Mouse (Mus musculus): Measurements from ENCODE around the gene Tubgcp5. TPM values are rescaled to one million over a fixed set of nuclear protein-coding genes. Genes with fewer than 3 reads are reported as not detected.
A peak's percentile ranks its signal among the peaks of the same experiment; 100 is the strongest.
"Not testable (repeated sequence)": the region's sequence is repeated elsewhere in the genome, so short reads cannot be mapped to it uniquely, and the experiment has no call there.

Gene Tubgcp5
- total RNA-seq (2021): 10 to 100 TPM; 33.0 to 39.2 TPM
- long read RNA-seq, experiment 1, transcript Tubgcp5-201 (23 exons, 3,905 nt): major isoform, 16 of 32 reads
- long read RNA-seq, experiment 1, partial matches to known transcripts: 4 of 32 reads
- long read RNA-seq, experiment 1, other reads (novel, unspliced or antisense): 12 of 32 reads
- long read RNA-seq, experiment 2, transcript Tubgcp5-201 (23 exons, 3,905 nt): major isoform, 30 of 40 reads
- long read RNA-seq, experiment 2, partial matches to known transcripts: 4 of 40 reads
- long read RNA-seq, experiment 2, other reads (novel, unspliced or antisense): 5 of 40 reads

GRCm38 (mm10) chr7:55793952-55794603 is at the start of gene Tubgcp5:
TSS of gene Tubgcp5 (plus strand) at chr7:55794154.
- TF ChIP-seq CTCF (IDR thresholded peaks at IDR 0.05): no peak
- intact Hi-C loops (cut with DNase I): loop anchor here (2.0 kb wide), 1 partner anchor 49 kb away; no protein-coding TSS in a partner anchor
- Histone ChIP-seq H3K4me3 (peak within 1 kb of the TSS; percentile 69), H3K27ac (peak within 1 kb of the TSS; percentile 83)
- peak; percentile 96 to 98 for DNase-seq (ENCODE audit: extremely low spot score in 1 of 2, low spot score in 2 of 2)

DNA sequence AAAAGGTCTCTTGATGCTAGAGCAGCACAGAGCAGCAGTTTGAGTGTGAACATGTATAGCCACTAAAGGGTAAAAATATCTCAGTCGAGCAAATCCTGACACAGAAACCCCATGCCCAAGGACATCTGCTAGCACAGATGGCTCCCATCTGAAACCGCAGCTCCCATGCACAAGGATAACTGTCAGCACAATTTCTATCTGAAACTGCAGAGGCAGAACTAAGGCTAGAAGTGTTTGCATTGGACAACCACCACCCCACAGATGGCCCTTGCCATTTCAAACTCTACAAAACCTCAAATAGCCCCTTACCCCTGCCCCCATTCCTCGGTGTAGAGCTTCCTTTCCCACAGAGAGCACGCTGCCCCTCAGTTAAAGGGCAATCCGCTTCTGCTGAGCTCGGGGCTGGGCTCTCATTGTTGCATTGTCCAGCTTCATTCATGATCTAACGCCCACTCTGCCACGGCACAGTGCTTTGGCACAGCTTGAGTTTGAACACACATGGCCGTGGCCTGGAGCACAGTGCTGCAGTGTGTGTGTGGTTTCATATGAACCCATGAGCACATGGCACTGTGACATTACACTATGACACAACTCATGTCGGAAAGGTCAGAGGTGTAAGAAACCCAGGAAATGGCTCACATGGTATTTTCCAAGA is 49.3 kb upstream of the Tubgcp5 start:
- Histone ChIP-seq H3K4me3 (no peak overlapping the region), H3K27ac (peak overlapping the region; percentile 58; the same call in 1 of the 2 replicates)
- peak in 1 of 2 experiments; percentile 38 for DNase-seq (ENCODE audit: extremely low spot score in 1 of 2, low spot score in 2 of 2)
- TF ChIP-seq CTCF (IDR thresholded peaks at IDR 0.05): no peak
- intact Hi-C loops (cut with DNase I): no loop called here

DNA sequence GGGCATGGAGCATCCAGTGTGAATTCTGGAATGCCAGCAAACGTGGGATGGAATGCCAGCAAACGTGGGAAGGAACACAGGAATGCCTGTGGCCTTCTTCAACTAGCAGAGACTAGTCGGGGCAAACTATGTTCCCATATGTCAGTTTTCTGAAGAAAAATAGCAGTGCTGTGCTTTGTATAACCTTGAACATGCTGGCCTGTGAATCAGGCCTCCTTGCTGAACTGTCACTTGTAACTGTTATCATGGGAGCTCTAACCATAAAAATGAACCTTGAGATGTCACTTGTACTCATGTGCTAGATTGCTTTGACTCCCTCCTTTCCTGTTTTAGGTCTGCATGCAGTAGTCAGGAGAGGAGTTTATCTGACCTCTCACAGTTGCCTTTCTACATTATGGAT is 43.1 kb upstream of the Tubgcp5 start:
- DNase-seq (ENCODE audit: extremely low spot score in 1 of 2, low spot score in 2 of 2): no peak
- Histone ChIP-seq H3K4me3 (no peak overlapping the region), H3K27ac (no peak overlapping the region)
- TF ChIP-seq CTCF (IDR thresholded peaks at IDR 0.05): no peak
- intact Hi-C loops (cut with DNase I): no loop called here

- no peak for TF ChIP-seq CTCF (IDR thresholded peaks at IDR 0.05)
- Histone ChIP-seq H3K27ac (no peak overlapping the region), H3K4me3 (no peak overlapping the region)
- no peak for DNase-seq (ENCODE audit: extremely low spot score in 1 of 2, low spot score in 2 of 2)
- intact Hi-C loops (cut with DNase I): no loop called here
These were observed 34.6 kb upstream of the Tubgcp5 start for GRCm38 (mm10) chr7:55759346-55759745.

DNA sequence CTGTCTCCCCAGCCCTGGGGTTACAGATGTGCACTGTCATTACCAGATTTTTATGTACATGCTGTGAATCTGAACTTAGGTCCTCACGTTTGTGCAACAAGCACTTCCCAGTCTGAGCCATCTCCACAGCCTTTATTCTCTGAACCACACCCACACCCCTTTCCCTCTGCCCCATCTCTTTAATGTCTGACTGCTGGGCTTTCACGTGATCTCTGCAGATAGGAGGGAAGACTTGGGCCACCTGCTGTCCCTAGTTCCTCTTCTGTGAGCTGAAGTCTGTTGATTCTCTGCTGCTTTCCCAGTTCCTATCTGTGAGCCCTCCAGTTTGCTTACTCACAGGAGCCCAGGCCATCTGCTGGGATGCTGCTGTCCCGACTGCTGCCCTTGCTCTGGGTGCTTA is 26.0 kb upstream of the Tubgcp5 start, which contains the start of gene Siglech:
Gene Siglech, plus strand, starts transcription at position 253 of the 400 bp plus-strand sequence.
- DNase-seq (ENCODE audit: extremely low spot score in 1 of 2, low spot score in 2 of 2): no peak
- Histone ChIP-seq H3K27ac (no peak within 1 kb of the TSS), H3K4me3 (no peak within 1 kb of the TSS; the same call in 1 of the 2 replicates)
- intact Hi-C loops (cut with DNase I): no loop called here
- no peak for TF ChIP-seq CTCF (IDR thresholded peaks at IDR 0.05)

DNA sequence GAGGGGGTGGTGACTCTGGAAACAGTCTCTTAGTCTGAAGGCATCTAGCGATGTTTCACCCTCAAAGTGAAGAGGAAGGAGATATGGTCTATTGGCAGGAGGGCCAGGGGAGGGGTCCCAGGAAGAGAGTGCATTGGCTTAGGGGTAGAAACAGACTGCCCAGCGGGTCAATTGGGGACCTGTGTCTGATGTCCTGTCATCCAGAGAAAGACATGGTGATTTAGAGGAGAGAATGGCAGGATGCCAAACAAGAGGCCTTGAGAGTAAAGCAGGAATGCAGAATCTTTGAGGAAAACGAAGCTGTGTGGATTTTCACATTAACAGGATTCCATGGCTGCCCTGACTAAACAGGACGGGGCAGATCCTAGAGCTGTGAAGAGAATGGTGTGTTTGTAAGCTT is 13.9 kb upstream of the Tubgcp5 start:
- Histone ChIP-seq H3K27ac (no peak overlapping the region), H3K4me3 (no peak overlapping the region)
- DNase-seq (ENCODE audit: extremely low spot score in 1 of 2, low spot score in 2 of 2): no peak
- intact Hi-C loops (cut with DNase I): no loop called here
- TF ChIP-seq CTCF (IDR thresholded peaks at IDR 0.05): no peak

- H3K4me3 ChIP-seq: no peak overlapping the region
- no peak for DNase-seq (ENCODE audit: extremely low spot score in 1 of 2, low spot score in 2 of 2)
- intact Hi-C loops (cut with DNase I): no loop called here
- H3K27ac ChIP-seq: no peak overlapping the region
- TF ChIP-seq CTCF (IDR thresholded peaks at IDR 0.05): no peak
These were observed 11.5 kb upstream of the Tubgcp5 start for GRCm38 (mm10) chr7:55782493-55782892.

DNA sequence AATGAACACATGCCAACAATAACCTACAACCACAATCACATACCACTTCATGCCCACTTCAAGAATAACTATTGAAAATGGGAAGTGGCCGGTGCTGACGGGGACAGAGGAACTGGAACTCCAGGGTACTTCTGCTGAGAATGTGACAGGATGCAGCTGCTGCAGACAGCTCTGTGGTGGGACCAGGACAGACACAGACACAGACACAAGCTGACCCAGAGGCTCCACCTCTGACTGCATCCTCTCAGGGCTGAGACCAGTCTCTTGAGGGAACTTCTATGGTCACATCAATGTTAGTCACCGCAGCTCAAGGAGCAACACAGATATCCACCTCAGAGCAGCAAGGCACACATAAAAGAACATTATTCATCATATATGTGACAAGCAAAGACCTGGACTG is 9.4 kb upstream of the Tubgcp5 start:
- Histone ChIP-seq H3K4me3 (no peak overlapping the region), H3K27ac (no peak overlapping the region)
- intact Hi-C loops (cut with DNase I): no loop called here
- no peak for TF ChIP-seq CTCF (IDR thresholded peaks at IDR 0.05)
- no peak for DNase-seq (ENCODE audit: extremely low spot score in 1 of 2, low spot score in 2 of 2)

- intact Hi-C loops (cut with DNase I); DNase-seq (ENCODE audit: extremely low spot score in 1 of 2, low spot score in 2 of 2); H3K27ac ChIP-seq; H3K4me3 ChIP-seq: not testable (repeated sequence)
These were observed 3.4 kb upstream of the Tubgcp5 start for GRCm38 (mm10) chr7:55790586-55790985.

- intact Hi-C loops (cut with DNase I): no loop called here
- TF ChIP-seq CTCF (IDR thresholded peaks at IDR 0.05): no peak
- no peak overlapping the region for H3K4me3 ChIP-seq
- no peak for DNase-seq (ENCODE audit: extremely low spot score in 1 of 2, low spot score in 2 of 2)
- peak overlapping the region; percentile 16; the same call in 1 of the 2 replicates for H3K27ac ChIP-seq
These were observed 1.7 kb upstream of the Tubgcp5 start for GRCm38 (mm10) chr7:55792280-55792679.

- intact Hi-C loops (cut with DNase I): no loop called here
- Histone ChIP-seq H3K27ac (peak overlapping the region; percentile 83), H3K4me3 (peak overlapping the region; percentile 69)
- TF ChIP-seq CTCF (IDR thresholded peaks at IDR 0.05): no peak
- DNase-seq (ENCODE audit: extremely low spot score in 1 of 2, low spot score in 2 of 2): no peak
These were observed 560 bp upstream of the Tubgcp5 start for GRCm38 (mm10) chr7:55793236-55793951.
